Mouse (Mus musculus): Measurements from ENCODE around the gene Babam2. TPM values are rescaled to one million over a fixed set of nuclear protein-coding genes. Genes with fewer than 3 reads are reported as not detected.

The Babam2 gene
- total and polyA plus RNA-seq, 2 experiments from 2014 or later, result 39.1 to 51.3 TPM

- H3K4me3 ChIP-seq (ENCODE audit: low read depth, low read length), result no peak overlapping the region
- ATAC-seq (ENCODE audit: insufficient read depth, low read depth), result no peak
Observed at GRCm38 (mm10) chr5:31686040-31686439, 11.4 kb upstream of the Babam2 start.

GRCm38 (mm10) chr5:31687972-31688371 is 9.5 kb upstream of the Babam2 start:
- Histone ChIP-seq H3K27ac (ENCODE audit: low read depth) (no peak overlapping the region), H3K4me2 (ENCODE audit: low read depth, low read length) (no peak overlapping the region), H3K27me3 (ENCODE audit: control insufficient read depth, insufficient read depth, low read length) (no peaks in the 10 kb centered on the region), H3K36me3 (replicated peaks; ENCODE audit: control insufficient read depth, insufficient read depth, low read length) (no peaks in the 10 kb centered on the region), H3K9ac (replicated peaks; ENCODE audit: low read depth, low read length) (no peak overlapping the region), H3K4me1 (ENCODE audit: control insufficient read depth, insufficient read depth) (no peaks in the 10 kb centered on the region), H3K9me3 (replicated peaks; ENCODE audit: control insufficient read depth, low read length) (no peaks in the 10 kb centered on the region), H3K4me3 (ENCODE audit: low read depth, low read length) (no peak overlapping the region)
- ATAC-seq (ENCODE audit: insufficient read depth, low read depth) (no peak), DNase-seq (ENCODE audit: low spot score) (no peak)
- 78% methylated on average over 3 of the region's 3 CpGs for WGBS
- no peak for TF ChIP-seq EP300 (IDR thresholded peaks at IDR 0.05; ENCODE audit: low read depth)
- TF ChIP-seq CTCF (IDR thresholded peaks at IDR 0.05; ENCODE audit: low read depth), result no peak

More at GRCm38 (mm10) chr5:31686040-31686439, 11.4 kb upstream of the Babam2 start:
- no peak for DNase-seq (ENCODE audit: low spot score)
- Histone ChIP-seq H3K27me3 (ENCODE audit: control insufficient read depth, insufficient read depth, low read length) (no peaks in the 10 kb centered on the region), H3K27ac (ENCODE audit: low read depth) (no peak overlapping the region), H3K36me3 (replicated peaks; ENCODE audit: control insufficient read depth, insufficient read depth, low read length) (no peaks in the 10 kb centered on the region), H3K4me1 (ENCODE audit: control insufficient read depth, insufficient read depth) (no peaks in the 10 kb centered on the region), H3K4me2 (ENCODE audit: low read depth, low read length) (no peak overlapping the region), H3K9ac (replicated peaks; ENCODE audit: low read depth, low read length) (no peak overlapping the region), H3K9me3 (replicated peaks; ENCODE audit: control insufficient read depth, low read length) (no peaks in the 10 kb centered on the region)
- WGBS, result 35% methylated on average over 2 of the region's 2 CpGs
- TF ChIP-seq EP300 (IDR thresholded peaks at IDR 0.05; ENCODE audit: low read depth) (no peak), CTCF (IDR thresholded peaks at IDR 0.05; ENCODE audit: low read depth) (no peak)

- Histone ChIP-seq H3K27me3 (ENCODE audit: control insufficient read depth, insufficient read depth, low read length) (no peaks in the 10 kb centered on the region), H3K9me3 (replicated peaks; ENCODE audit: control insufficient read depth, low read length) (no peaks in the 10 kb centered on the region), H3K4me2 (ENCODE audit: low read depth, low read length) (no peak overlapping the region), H3K27ac (ENCODE audit: low read depth) (no peak overlapping the region), H3K4me1 (ENCODE audit: control insufficient read depth, insufficient read depth) (0 out of 2 replicates have a peak, but pooled peaks cover 4% of the 10 kb centered on the region), H3K9ac (replicated peaks; ENCODE audit: low read depth, low read length) (no peak overlapping the region), H3K4me3 (ENCODE audit: low read depth, low read length) (no peak overlapping the region), H3K36me3 (replicated peaks; ENCODE audit: control insufficient read depth, insufficient read depth, low read length) (no peaks in the 10 kb centered on the region)
- TF ChIP-seq EP300 (IDR thresholded peaks at IDR 0.05; ENCODE audit: low read depth) (no peak), CTCF (IDR thresholded peaks at IDR 0.05; ENCODE audit: low read depth) (no peak)
- no peak for ATAC-seq (ENCODE audit: insufficient read depth, low read depth)
- DNase-seq (ENCODE audit: low spot score), result no peak
Observed at GRCm38 (mm10) chr5:31693191-31693590, 4.3 kb upstream of the Babam2 start.

GRCm38 (mm10) chr5:31696971-31697643 is 377 bp upstream of the Babam2 start, which contains the start of gene Rbks:
Rbks (minus strand) TSS chr5:31697627.
- no peak for TF ChIP-seq EP300 (IDR thresholded peaks at IDR 0.05; ENCODE audit: low read depth)
- no peak for TF ChIP-seq CTCF (IDR thresholded peaks at IDR 0.05; ENCODE audit: low read depth)
- H3K9me3 ChIP-seq (replicated peaks; ENCODE audit: control insufficient read depth, low read length), result no peaks in the 10 kb centered on the region
- peak within 1 kb of the TSS; percentile 92 for H3K27ac ChIP-seq (ENCODE audit: low read depth)
- peak within 1 kb of the TSS; percentile 77 for H3K9ac ChIP-seq (replicated peaks; ENCODE audit: low read depth, low read length)
- 0 out of 2 replicates have a peak, but pooled peaks cover 4% of the 10 kb centered on the region for H3K4me1 ChIP-seq (ENCODE audit: control insufficient read depth, insufficient read depth)
- ATAC-seq (ENCODE audit: insufficient read depth, low read depth), result no peak
- 8% methylated on average over 18 of the region's 18 CpGs for WGBS
- peak within 1 kb of the TSS; percentile 78 for H3K4me3 ChIP-seq (ENCODE audit: low read depth, low read length)
- H3K4me2 ChIP-seq (ENCODE audit: low read depth, low read length), result peak within 1 kb of the TSS; percentile 83
- H3K36me3 ChIP-seq (replicated peaks; ENCODE audit: control insufficient read depth, insufficient read depth, low read length), result peaks cover 4% of the 10 kb centered on the region
- DNase-seq (ENCODE audit: low spot score), result peak; percentile 65
- no peaks in the 10 kb centered on the region for H3K27me3 ChIP-seq (ENCODE audit: control insufficient read depth, insufficient read depth, low read length)

GRCm38 (mm10) chr5:31698297-31698726 is 828 bp downstream of the Babam2 start:
- H3K9ac ChIP-seq (replicated peaks; ENCODE audit: low read depth, low read length), result peak overlapping the region; percentile 77
- peak; percentile 71 for ATAC-seq (ENCODE audit: insufficient read depth, low read depth)
- TF ChIP-seq CTCF (IDR thresholded peaks at IDR 0.05; ENCODE audit: low read depth) (no peak), EP300 (IDR thresholded peaks at IDR 0.05; ENCODE audit: low read depth) (peak; percentile 93)

More at GRCm38 (mm10) chr5:31698297-31698726, 828 bp downstream of the Babam2 start:
- Histone ChIP-seq H3K4me2 (ENCODE audit: low read depth, low read length) (peak overlapping the region; percentile 83), H3K4me3 (ENCODE audit: low read depth, low read length) (peak overlapping the region; percentile 78), H3K36me3 (replicated peaks; ENCODE audit: control insufficient read depth, insufficient read depth, low read length) (peaks cover 15% of the 10 kb centered on the region), H3K4me1 (ENCODE audit: control insufficient read depth, insufficient read depth) (0 out of 2 replicates have a peak, but pooled peaks cover 4% of the 10 kb centered on the region), H3K27ac (ENCODE audit: low read depth) (peak overlapping the region; percentile 92), H3K9me3 (replicated peaks; ENCODE audit: control insufficient read depth, low read length) (no peaks in the 10 kb centered on the region), H3K27me3 (ENCODE audit: control insufficient read depth, insufficient read depth, low read length) (no peaks in the 10 kb centered on the region)
- 3% methylated on average over 16 of the region's 16 CpGs for WGBS
- peak; percentile 81 for DNase-seq (ENCODE audit: low spot score)
